Mouse (Mus musculus) neural tube, embryonic 12.5 days (tissue): ENCODE measurements around the gene Gm28374. TPM values are rescaled to one million over a fixed set of nuclear protein-coding genes. Genes with fewer than 3 reads are reported as not detected.

ENCODE experiments used
- ATAC-seq: fragments of 200-750 bp; cut with Nextera tagmentation; 2 replicates; pipeline ENCODE4 v1.8.0; 2017; ENCODE audit warnings: low read depth, mild to moderate bottlenecking, moderate TSS enrichment, moderate library complexity; ENCODE audit not compliant: low FRiP score
- H3K27ac ChIP-seq: fragments of 300-500 bp; sonication (generic); 2 replicates; pipeline ENCODE4 v1.5.1; 2016
- H3K27me3 ChIP-seq: fragments of 300-500 bp; sonication (generic); replicated peaks from 2 replicates; pipeline ENCODE4 v1.6.1; 2016; ENCODE audit warnings: mild to moderate bottlenecking
- H3K36me3 ChIP-seq: fragments of 300-500 bp; sonication (generic); 2 replicates; pipeline ENCODE4 v1.6.1; 2016; ENCODE audit warnings: mild to moderate bottlenecking
- H3K4me1 ChIP-seq: fragments of 300-500 bp; sonication (generic); 2 replicates; pipeline ENCODE4 v1.6.1; 2016
- H3K4me2 ChIP-seq: fragments of 300-500 bp; sonication (generic); replicated peaks from 2 replicates; pipeline ENCODE4 v1.6.1; 2016; ENCODE audit warnings: mild to moderate bottlenecking
- H3K4me3 ChIP-seq: fragments of 300-500 bp; sonication (generic); 2 replicates; pipeline ENCODE4 v1.5.1; 2016
- H3K9ac ChIP-seq: fragments of 300-500 bp; sonication (generic); 2 replicates; pipeline ENCODE4 v1.6.1; 2016; ENCODE audit warnings: mild to moderate bottlenecking
- H3K9me3 ChIP-seq: fragments of 300-500 bp; sonication (generic); 2 replicates; pipeline ENCODE4 v1.6.1; 2016; ENCODE audit warnings: mild to moderate bottlenecking
- WGBS: fragments of 180-500 bp; shearing (Covaris S2); methylation state at CpG from one replicate; pipeline ENCODE4 v1.1.7; 2016; 5-methylcytosine and 5-hydroxymethylcytosine counted together
- polyA plus RNA-seq: library from polyadenylated mRNA; unstranded; fragments of >200 nt; fragmentation: Nextera tagmentation; extraction: Ambion mirVana; gene quantifications from 2 replicates; pipeline ENCODE4 v1.2.1, GENCODE M21; 2016

Gm28374 gene
- polyA plus RNA-seq, 1 experiment from 2014 or later, result 2.6 TPM

- H3K4me1 ChIP-seq, result peaks cover 47% of the 10 kb centered on the region
- ATAC-seq, result no peak
- H3K9me3 ChIP-seq, result no peaks in the 10 kb centered on the region
- WGBS, result 63% methylated on average over 5 of the region's 5 CpGs
- peak overlapping the region; percentile 100 for H3K4me2 ChIP-seq
- no peak overlapping the region for H3K27ac ChIP-seq
- H3K27me3 ChIP-seq, result no peaks in the 10 kb centered on the region
- peak overlapping the region; percentile 72 for H3K4me3 ChIP-seq
- peak overlapping the region; percentile 94 for H3K9ac ChIP-seq
- H3K36me3 ChIP-seq, result peaks cover 12% of the 10 kb centered on the region; the same call in 1 of the 2 replicates
Observed at GRCm38 (mm10) chr19:6062418-6062817, 19.6 kb downstream of the Gm28374 start.

- H3K4me1 ChIP-seq, result peaks cover 49% of the 10 kb centered on the region
- H3K4me3 ChIP-seq, result peak overlapping the region; percentile 72
- H3K27me3 ChIP-seq, result no peaks in the 10 kb centered on the region
- H3K4me2 ChIP-seq, result peak overlapping the region; percentile 100
- no peak for ATAC-seq
- H3K9ac ChIP-seq, result peak overlapping the region; percentile 94
- no peaks in the 10 kb centered on the region for H3K9me3 ChIP-seq
- under 1% methylated on average over 44 of the region's 44 CpGs for WGBS
- H3K36me3 ChIP-seq, result peaks cover 12% of the 10 kb centered on the region; the same call in 1 of the 2 replicates
- peak overlapping the region; percentile 80 for H3K27ac ChIP-seq
Observed at GRCm38 (mm10) chr19:6061641-6062302, 20.3 kb downstream of the Gm28374 start.

GRCm38 (mm10) chr19:6061021-6061533 is 21.0 kb downstream of the Gm28374 start, which contains the start of gene Znhit2:
Gene Znhit2 (plus strand): TSS chr19:6061192.
- no peaks in the 10 kb centered on the region for H3K27me3 ChIP-seq
- peaks cover 49% of the 10 kb centered on the region for H3K4me1 ChIP-seq
- H3K4me2 ChIP-seq, result peak within 1 kb of the TSS; percentile 100
- H3K36me3 ChIP-seq, result peaks cover 12% of the 10 kb centered on the region; the same call in 1 of the 2 replicates
- WGBS, result under 1% methylated on average over 58 of the region's 58 CpGs
- H3K4me3 ChIP-seq, result peak within 1 kb of the TSS; percentile 72
- H3K9me3 ChIP-seq, result no peaks in the 10 kb centered on the region
- H3K9ac ChIP-seq, result peak within 1 kb of the TSS; percentile 94
- ATAC-seq, result peak; percentile 63; the same call in 1 of the 2 replicates
- H3K27ac ChIP-seq, result peak within 1 kb of the TSS; percentile 80

GRCm38 (mm10) chr19:6058966-6059365 is 23.1 kb downstream of the Gm28374 start:
- WGBS, result 89% methylated on average over 5 of the region's 5 CpGs
- ATAC-seq, result no peak

GRCm38 (mm10) chr19:6058513-6058912 is 23.5 kb downstream of the Gm28374 start:
- no peak for ATAC-seq

More at GRCm38 (mm10) chr19:6058966-6059365, 23.1 kb downstream of the Gm28374 start:
- Histone ChIP-seq H3K27me3 (no peaks in the 10 kb centered on the region), H3K27ac (no peak overlapping the region), H3K4me3 (peak overlapping the region; percentile 85), H3K4me1 (peaks cover 44% of the 10 kb centered on the region), H3K4me2 (peak overlapping the region; percentile 84), H3K9me3 (no peaks in the 10 kb centered on the region), H3K9ac (peak overlapping the region; percentile 83; the same call in 1 of the 2 replicates), H3K36me3 (peaks cover 30% of the 10 kb centered on the region)

DNA sequence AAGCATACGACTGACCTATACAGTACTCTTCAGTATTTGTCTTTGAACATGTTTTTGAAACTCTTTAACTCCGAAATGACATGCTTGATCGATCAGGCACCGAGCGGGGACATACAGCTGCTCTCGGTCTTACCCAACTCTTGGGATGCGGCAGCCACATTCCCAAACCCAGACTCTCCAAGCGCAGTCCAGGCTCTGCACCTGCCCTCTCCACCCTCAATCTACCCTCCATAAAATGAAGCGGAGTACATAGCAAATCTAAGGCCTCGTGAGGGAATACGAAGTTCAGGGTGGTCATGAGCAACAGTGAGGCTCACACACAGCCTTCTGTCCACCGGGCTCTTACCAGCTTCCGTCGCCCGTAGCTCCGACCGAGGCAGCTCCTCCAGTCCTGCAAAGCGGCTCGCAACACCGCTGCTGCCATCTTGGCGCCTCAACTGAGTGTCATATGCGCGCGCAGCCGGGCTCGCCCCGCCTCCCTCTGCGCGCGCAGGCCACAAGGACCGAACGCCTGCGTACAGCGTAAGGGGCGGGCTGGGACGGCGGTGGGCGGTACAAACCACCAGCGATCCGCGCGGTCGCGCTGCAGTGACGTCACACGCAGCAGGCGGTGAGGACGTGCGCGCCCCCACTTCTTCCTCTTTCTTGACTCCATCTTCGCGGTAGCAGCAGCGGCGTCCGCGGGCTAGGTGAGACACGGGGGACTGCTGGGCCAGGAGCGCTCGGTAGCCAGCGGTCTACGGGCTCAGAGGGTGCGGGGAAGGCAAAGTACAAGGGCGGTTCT is 24.6 kb downstream of the Gm28374 start, which contains the start of the genes Mrpl49 and Fau:
Mrpl49 (minus strand) TSS at position 473 of the 784 bp plus-strand sequence.
Fau (plus strand) TSS at position 532 of the 784 bp plus-strand sequence.
- peaks cover 44% of the 10 kb centered on the region for H3K36me3 ChIP-seq

More at GRCm38 (mm10) chr19:6058513-6058912, 23.5 kb downstream of the Gm28374 start:
- no peak overlapping the region for H3K27ac ChIP-seq
- peak overlapping the region; percentile 84 for H3K4me2 ChIP-seq
- no peaks in the 10 kb centered on the region for H3K27me3 ChIP-seq
- peak overlapping the region; percentile 83 for H3K9ac ChIP-seq
- peaks cover 34% of the 10 kb centered on the region for H3K36me3 ChIP-seq
- H3K4me1 ChIP-seq, result peaks cover 43% of the 10 kb centered on the region
- WGBS, result 34% methylated on average over 5 of the region's 5 CpGs
- H3K9me3 ChIP-seq, result no peaks in the 10 kb centered on the region
- H3K4me3 ChIP-seq, result peak overlapping the region; percentile 85

DNA sequence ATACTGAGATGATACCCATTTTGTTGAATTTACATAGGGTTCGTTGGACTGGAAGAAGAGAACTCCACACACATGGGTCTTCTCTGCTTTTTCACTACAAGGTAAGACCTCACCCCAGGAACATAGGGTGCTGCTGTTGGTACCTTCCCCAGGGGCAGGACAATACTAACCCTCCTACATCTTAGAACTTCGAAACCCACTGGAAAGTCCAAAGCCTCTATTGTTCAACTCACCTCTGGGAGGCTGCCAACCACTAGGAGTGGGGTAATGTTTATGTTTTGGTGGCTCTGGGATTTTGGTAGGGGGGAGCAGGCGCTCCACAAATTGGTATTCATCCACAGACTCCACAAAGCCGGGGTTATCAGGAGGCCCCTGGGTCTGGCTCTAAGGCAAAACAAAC is 25.4 kb downstream of the Gm28374 start:
- H3K27me3 ChIP-seq, result no peaks in the 10 kb centered on the region
- peak overlapping the region; percentile 85 for H3K4me3 ChIP-seq
- H3K9ac ChIP-seq, result peak overlapping the region; percentile 83
- no peak overlapping the region for H3K27ac ChIP-seq
- H3K36me3 ChIP-seq, result peaks cover 53% of the 10 kb centered on the region
- peak overlapping the region; percentile 84 for H3K4me2 ChIP-seq
- peaks cover 25% of the 10 kb centered on the region for H3K4me1 ChIP-seq
- no peaks in the 10 kb centered on the region for H3K9me3 ChIP-seq
- WGBS, result 68% methylated on average over 4 of the region's 4 CpGs
- ATAC-seq, result no peak

More for the DNA sequence above, 24.6 kb downstream of the Gm28374 start, which contains the start of the genes Mrpl49 and Fau:
- H3K4me2 ChIP-seq, result peak within 1 kb of the TSS; percentile 84
- H3K27me3 ChIP-seq, result no peaks in the 10 kb centered on the region
- peak within 1 kb of the TSS; percentile 42; the same call in 1 of the 2 replicates for H3K27ac ChIP-seq
- peaks cover 33% of the 10 kb centered on the region for H3K4me1 ChIP-seq
- peak within 1 kb of the TSS; percentile 83 for H3K9ac ChIP-seq
- peak; percentile 80 for ATAC-seq
- H3K9me3 ChIP-seq, result no peaks in the 10 kb centered on the region
- under 1% methylated on average over 63 of the region's 63 CpGs for WGBS
- peak within 1 kb of the TSS; percentile 85 for H3K4me3 ChIP-seq

- Histone ChIP-seq H3K27me3 (no peaks in the 10 kb centered on the region), H3K4me1 (peaks cover 19% of the 10 kb centered on the region), H3K27ac (no peak overlapping the region), H3K4me2 (no peak overlapping the region), H3K4me3 (no peak overlapping the region), H3K9ac (no peak overlapping the region), H3K9me3 (no peaks in the 10 kb centered on the region), H3K36me3 (peaks cover 71% of the 10 kb centered on the region)
- ATAC-seq, result no peak
- 87% methylated on average over 5 of the region's 5 CpGs for WGBS
Observed at GRCm38 (mm10) chr19:6054296-6054695, 27.8 kb downstream of the Gm28374 start.

DNA sequence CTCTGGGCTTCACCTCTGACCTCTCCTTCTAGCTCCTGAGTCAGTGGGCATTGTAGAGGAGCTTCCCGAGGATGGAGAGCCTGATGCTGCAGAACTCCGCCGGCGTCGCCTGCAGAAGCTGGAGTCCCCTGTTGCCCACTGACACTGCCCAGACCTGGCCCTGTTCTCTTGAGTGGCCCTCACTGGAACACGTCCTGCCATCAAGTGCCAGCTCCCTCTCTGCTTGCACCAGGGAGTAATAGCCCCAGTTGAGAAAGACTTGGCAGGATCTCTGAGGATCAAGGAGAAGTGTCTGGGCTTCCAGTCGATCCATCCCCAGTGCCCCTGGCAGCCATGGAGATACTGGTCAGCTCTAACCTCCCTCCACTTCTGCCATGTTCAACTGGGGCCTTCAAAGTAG is 29.5 kb downstream of the Gm28374 start:
- H3K9ac ChIP-seq, result no peak overlapping the region
- WGBS, result 85% methylated on average over 7 of the region's 7 CpGs
- no peak overlapping the region for H3K4me3 ChIP-seq
- no peak overlapping the region for H3K4me2 ChIP-seq
- H3K9me3 ChIP-seq, result no peaks in the 10 kb centered on the region
- H3K27me3 ChIP-seq, result no peaks in the 10 kb centered on the region
- H3K27ac ChIP-seq, result no peak overlapping the region
- peaks cover 77% of the 10 kb centered on the region for H3K36me3 ChIP-seq
- H3K4me1 ChIP-seq, result peaks cover 24% of the 10 kb centered on the region
- no peak for ATAC-seq

GRCm38 (mm10) chr19:6048681-6049410 is 33.2 kb downstream of the Gm28374 start:
- ATAC-seq, result no peak
- Histone ChIP-seq H3K4me3 (no peak overlapping the region), H3K9ac (no peak overlapping the region), H3K9me3 (no peaks in the 10 kb centered on the region), H3K4me2 (0 out of 2 replicates have a peak overlapping the region, but pooled peaks have one; percentile 99), H3K27me3 (no peaks in the 10 kb centered on the region), H3K27ac (no peak overlapping the region), H3K4me1 (peaks cover 22% of the 10 kb centered on the region), H3K36me3 (peaks cover 58% of the 10 kb centered on the region)
- WGBS, result 92% methylated on average over 11 of the region's 11 CpGs

GRCm38 (mm10) chr19:6047899-6048166 is 34.2 kb downstream of the Gm28374 start:
- ATAC-seq, result no peak
- Histone ChIP-seq H3K4me2 (peak overlapping the region; percentile 99), H3K36me3 (peaks cover 48% of the 10 kb centered on the region), H3K27me3 (no peaks in the 10 kb centered on the region), H3K9me3 (no peaks in the 10 kb centered on the region), H3K4me3 (peak overlapping the region; percentile 90), H3K4me1 (peaks cover 22% of the 10 kb centered on the region), H3K9ac (peak overlapping the region; percentile 88), H3K27ac (no peak overlapping the region)
- WGBS, result 91% methylated on average over 8 of the region's 8 CpGs
